Mouse (Mus musculus) layer of hippocampus, adult 18-20 months (tissue): ENCODE data around the gene Hipk2. TPM values are rescaled to one million over a fixed set of nuclear protein-coding genes. Genes with fewer than 3 reads are reported as not detected.

Experiments
- DNase-seq, 2 experiments: peaks; one replicate each; pipeline ENCODE4 v3.0.0; 2022; ENCODE audit warnings: low spot score in 2 of 2
- total RNA-seq, 2 experiments: library from RNA; stranded (reverse); gene quantifications; 2 replicates each; pipeline ENCODE4 v1.2.3; 2021

Gene Hipk2
- total RNA-seq, 2 experiments from 2014 or later: 63.8 to 66.2 TPM

GRCm38 (mm10) chr6:38906005-38906404 lies 30.0 kb upstream of the Hipk2 start:
- DNase-seq: no peak

- DNase-seq: no peak
Measured at GRCm38 (mm10) chr6:38902820-38903439, 27.0 kb upstream of the Hipk2 start.

GRCm38 (mm10) chr6:38901636-38902035 lies 25.7 kb upstream of the Hipk2 start:
- DNase-seq: no peak

- DNase-seq: no peak
Measured at GRCm38 (mm10) chr6:38901152-38901551, 25.2 kb upstream of the Hipk2 start.

GRCm38 (mm10) chr6:38900479-38901126 lies 24.6 kb upstream of the Hipk2 start:
- DNase-seq: no peak

- no peak for DNase-seq
Measured at GRCm38 (mm10) chr6:38900073-38900472, 24.1 kb upstream of the Hipk2 start.

- DNase-seq: no peak
Measured at GRCm38 (mm10) chr6:38893615-38894014, 17.6 kb upstream of the Hipk2 start.

GRCm38 (mm10) chr6:38892017-38892416 lies 16.1 kb upstream of the Hipk2 start:
- no peak for DNase-seq

- no peak for DNase-seq
Measured at GRCm38 (mm10) chr6:38889156-38889555, 13.2 kb upstream of the Hipk2 start.

- DNase-seq: no peak
Measured at GRCm38 (mm10) chr6:38887436-38887835, 11.5 kb upstream of the Hipk2 start.

GRCm38 (mm10) chr6:38885132-38885531 lies 9.2 kb upstream of the Hipk2 start:
- DNase-seq: no peak

GRCm38 (mm10) chr6:38884482-38884881 lies 8.5 kb upstream of the Hipk2 start:
- no peak for DNase-seq

- peak in 1 of 2 experiments; percentile 57 for DNase-seq
Measured at GRCm38 (mm10) chr6:38882728-38883171, 6.8 kb upstream of the Hipk2 start.

- DNase-seq: no peak
Measured at GRCm38 (mm10) chr6:38881975-38882374, 6.0 kb upstream of the Hipk2 start.

- no peak for DNase-seq
Measured at GRCm38 (mm10) chr6:38881468-38881867, 5.5 kb upstream of the Hipk2 start.

- no peak for DNase-seq
Measured at GRCm38 (mm10) chr6:38877674-38878073, 1.7 kb upstream of the Hipk2 start.

- DNase-seq: peak in 1 of 2 experiments; percentile 39
Measured at GRCm38 (mm10) chr6:38875258-38876070, 501 bp downstream of the Hipk2 start, which contains the start of gene Tbxas1. TSS of gene Tbxas1 (plus strand) at chr6:38875404.

- DNase-seq: peak in 1 of 2 experiments; percentile 37
Measured at GRCm38 (mm10) chr6:38874565-38875257, 1.3 kb downstream of the Hipk2 start.

GRCm38 (mm10) chr6:38874035-38874434 lies 1.9 kb downstream of the Hipk2 start:
- peak in 1 of 2 experiments; percentile 77 for DNase-seq

- DNase-seq: no peak
Measured at GRCm38 (mm10) chr6:38873316-38873715, 2.6 kb downstream of the Hipk2 start.

GRCm38 (mm10) chr6:38871051-38871450 lies 4.9 kb downstream of the Hipk2 start:
- DNase-seq: no peak
